Mouse (Mus musculus) limb, embryonic 15.5 days (tissue): Measurements from ENCODE around the gene Clec16a. TPM values are rescaled to one million over a fixed set of nuclear protein-coding genes. Genes with fewer than 3 reads are reported as not detected.

Experiments used
- ATAC-seq: fragments of 200-750 bp; cut with Nextera tagmentation; 2 replicates; pipeline ENCODE4 v1.8.0; 2017; ENCODE audit warnings: low read depth, moderate TSS enrichment; ENCODE audit not compliant: insufficient number of reproducible peaks, low FRiP score, low TSS enrichment
- H3K27ac ChIP-seq: fragments of 300-500 bp; sonication (generic); 2 replicates; pipeline ENCODE4 v1.5.1; 2015; ENCODE audit warnings: moderate library complexity, mild to moderate bottlenecking, inconsistent platforms
- H3K27me3 ChIP-seq: fragments of 300-500 bp; sonication (generic); 2 replicates; pipeline ENCODE4 v1.6.1; 2015; ENCODE audit warnings: inconsistent platforms
- H3K36me3 ChIP-seq: fragments of 300-500 bp; sonication (generic); 2 replicates; pipeline ENCODE4 v1.6.1; 2015; ENCODE audit warnings: inconsistent platforms
- H3K4me1 ChIP-seq: fragments of 300-500 bp; sonication (generic); 2 replicates; pipeline ENCODE4 v1.6.1; 2015; ENCODE audit warnings: inconsistent platforms
- H3K4me2 ChIP-seq: fragments of 300-500 bp; sonication (generic); 2 replicates; pipeline ENCODE4 v1.6.1; 2015; ENCODE audit warnings: mild to moderate bottlenecking, inconsistent platforms
- H3K4me3 ChIP-seq: fragments of 300-500 bp; sonication (generic); 2 replicates; pipeline ENCODE4 v1.5.1; 2015; ENCODE audit warnings: mild to moderate bottlenecking, inconsistent platforms
- H3K9ac ChIP-seq: fragments of 300-500 bp; sonication (generic); 2 replicates; pipeline ENCODE4 v1.6.1; 2015; ENCODE audit warnings: inconsistent platforms
- H3K9me3 ChIP-seq: fragments of 300-500 bp; sonication (generic); 2 replicates; pipeline ENCODE4 v1.6.1; 2016; ENCODE audit warnings: inconsistent platforms
- WGBS: fragments of 180-500 bp; shearing (Covaris S2); methylation state at CpG from one replicate; pipeline ENCODE4 v1.1.7; 2015; 5-methylcytosine and 5-hydroxymethylcytosine counted together
- polyA plus RNA-seq: library from polyadenylated mRNA; unstranded; fragments of >200 nt; fragmentation: Nextera tagmentation; extraction: Ambion mirVana; gene quantifications from 2 replicates; pipeline ENCODE4 v1.2.1, GENCODE M21; 2015

Gene Clec16a
- polyA plus RNA-seq, 1 experiment from 2014 or later, result 34.3 TPM

DNA sequence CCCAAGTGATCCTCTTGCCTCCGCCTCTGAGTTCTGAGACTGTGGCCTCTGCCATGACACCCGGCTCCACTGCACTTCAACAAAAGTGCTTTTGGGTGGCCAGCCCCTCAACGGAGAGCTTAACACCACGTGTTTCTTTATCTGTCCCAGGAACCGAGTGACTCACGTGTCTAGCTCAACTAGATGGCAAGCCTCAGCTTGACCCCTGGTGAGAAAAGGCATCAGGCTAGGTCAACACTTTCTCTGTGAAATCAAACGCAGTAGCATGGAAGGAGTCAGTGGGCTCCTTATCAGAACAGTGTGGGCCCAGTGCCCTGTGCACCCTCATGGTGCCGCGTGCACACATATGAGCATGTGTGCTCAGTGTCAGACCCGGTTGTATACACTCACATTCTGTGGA, 191.2 kb downstream of the Clec16a start:
- H3K27me3 ChIP-seq, result no peaks in the 10 kb centered on the region
- no peak overlapping the region for H3K4me3 ChIP-seq
- H3K4me1 ChIP-seq, result peaks cover 15% of the 10 kb centered on the region; the same call in 1 of the 2 replicates
- no peak for ATAC-seq
- H3K9me3 ChIP-seq, result no peaks in the 10 kb centered on the region
- H3K9ac ChIP-seq, result no peak overlapping the region
- H3K27ac ChIP-seq, result no peak overlapping the region
- WGBS, result 72% methylated on average over 10 of the region's 10 CpGs
- no peaks in the 10 kb centered on the region for H3K36me3 ChIP-seq
- H3K4me2 ChIP-seq, result no peak overlapping the region

GRCm38 (mm10) chr16:10737571-10737970, 192.4 kb downstream of the Clec16a start:
- Histone ChIP-seq H3K4me1 (peaks cover 22% of the 10 kb centered on the region), H3K9me3 (no peaks in the 10 kb centered on the region), H3K36me3 (no peaks in the 10 kb centered on the region), H3K27me3 (no peaks in the 10 kb centered on the region), H3K4me2 (no peak overlapping the region), H3K27ac (0 out of 2 replicates have a peak overlapping the region, but pooled peaks have one; percentile 39), H3K4me3 (no peak overlapping the region), H3K9ac (no peak overlapping the region)
- no peak for ATAC-seq
- WGBS, result 56% methylated on average over 2 of the region's 2 CpGs

- no peak for ATAC-seq
- 85% methylated on average over 3 of the region's 3 CpGs for WGBS
- 0 out of 2 replicates have a peak overlapping the region, but pooled peaks have one; percentile 11 for H3K27ac ChIP-seq
- H3K4me2 ChIP-seq, result no peak overlapping the region
- no peaks in the 10 kb centered on the region for H3K9me3 ChIP-seq
- peaks cover 24% of the 10 kb centered on the region for H3K4me1 ChIP-seq
- H3K4me3 ChIP-seq, result no peak overlapping the region
- H3K36me3 ChIP-seq, result no peaks in the 10 kb centered on the region
- no peak overlapping the region for H3K9ac ChIP-seq
- no peaks in the 10 kb centered on the region for H3K27me3 ChIP-seq
Observed at GRCm38 (mm10) chr16:10738866-10739265, 193.7 kb downstream of the Clec16a start.

DNA sequence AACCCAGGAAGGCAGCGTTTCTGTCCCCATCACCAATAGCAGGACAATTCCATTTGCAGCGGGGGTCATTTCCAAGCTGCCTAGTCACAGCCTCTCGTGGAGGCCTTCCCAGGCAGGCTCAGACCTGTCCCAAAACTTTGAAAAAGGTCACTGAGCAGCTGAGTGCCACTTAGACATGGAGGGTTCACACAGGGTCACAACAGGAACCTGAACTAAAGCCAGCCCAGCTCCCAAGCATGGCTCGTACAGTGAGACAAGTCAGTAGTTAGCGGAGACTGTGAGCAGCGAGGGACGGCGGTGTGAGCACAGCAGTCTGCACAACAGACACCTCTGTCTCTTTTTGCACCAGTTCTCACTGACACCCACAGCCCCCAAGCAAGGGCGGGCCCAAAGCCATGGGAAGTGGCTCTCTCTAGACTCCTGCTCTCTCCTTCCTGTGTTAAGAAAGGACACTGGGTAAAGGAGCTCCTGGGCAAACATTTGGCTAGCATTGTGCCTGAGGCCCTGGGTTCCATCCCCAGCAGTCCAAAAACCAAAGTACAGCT, 194.8 kb downstream of the Clec16a start:
- H3K9ac ChIP-seq, result no peak overlapping the region
- H3K4me3 ChIP-seq, result no peak overlapping the region
- no peak for ATAC-seq
- H3K36me3 ChIP-seq, result no peaks in the 10 kb centered on the region
- no peaks in the 10 kb centered on the region for H3K27me3 ChIP-seq
- no peak overlapping the region for H3K27ac ChIP-seq
- no peak overlapping the region for H3K4me2 ChIP-seq
- H3K4me1 ChIP-seq, result peaks cover 33% of the 10 kb centered on the region
- 65% methylated on average over 9 of the region's 9 CpGs for WGBS
- H3K9me3 ChIP-seq, result no peaks in the 10 kb centered on the region

DNA sequence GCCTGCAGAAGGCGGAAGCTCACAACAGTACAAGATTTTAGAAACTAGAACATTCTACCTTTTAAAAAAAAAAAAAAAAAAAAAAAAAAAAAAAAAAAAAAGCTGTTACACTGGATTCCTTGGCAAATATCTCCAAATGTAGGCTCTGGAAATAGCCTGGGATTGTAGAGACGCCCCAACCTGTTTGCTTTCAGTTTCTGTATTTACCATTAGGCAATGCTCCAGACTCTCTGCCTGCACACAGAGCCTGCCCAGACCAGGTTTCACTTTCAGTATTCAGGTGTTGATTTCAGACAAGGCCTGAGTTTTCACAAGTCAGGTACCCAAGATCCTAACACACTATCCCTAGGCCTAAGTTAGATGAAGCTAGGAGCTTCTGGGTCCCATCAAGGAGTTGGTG, 195.9 kb downstream of the Clec16a start:
- WGBS, result 58% methylated on average over 2 of the region's 2 CpGs
- no peak for ATAC-seq
- peaks cover 34% of the 10 kb centered on the region for H3K4me1 ChIP-seq
- no peak overlapping the region for H3K4me2 ChIP-seq
- H3K9me3 ChIP-seq, result no peaks in the 10 kb centered on the region
- H3K27ac ChIP-seq, result no peak overlapping the region
- no peaks in the 10 kb centered on the region for H3K27me3 ChIP-seq
- H3K4me3 ChIP-seq, result no peak overlapping the region
- H3K36me3 ChIP-seq, result no peaks in the 10 kb centered on the region
- H3K9ac ChIP-seq, result no peak overlapping the region

DNA sequence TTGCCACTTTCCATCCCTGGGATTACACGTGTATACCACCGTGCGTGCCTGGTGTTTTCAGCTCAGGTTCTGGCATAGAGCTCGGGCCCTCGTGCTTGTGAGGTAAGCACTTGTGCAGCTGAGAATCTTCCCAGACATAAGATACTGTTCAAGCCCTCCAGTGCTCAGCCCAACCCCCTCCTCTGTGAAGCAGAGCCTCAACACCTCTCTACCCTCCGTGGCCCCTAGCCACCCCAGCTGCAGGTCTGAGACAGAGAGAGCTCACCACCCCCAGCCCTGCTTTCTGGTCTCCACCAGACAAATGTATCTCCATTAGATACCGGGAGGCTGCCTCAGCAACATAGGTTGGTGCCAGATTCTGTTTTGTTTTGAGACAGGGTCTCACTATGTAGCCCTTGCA, 204.1 kb downstream of the Clec16a start:
- no peak for ATAC-seq
- Histone ChIP-seq H3K27ac (no peak overlapping the region), H3K36me3 (no peaks in the 10 kb centered on the region), H3K4me1 (peaks cover 26% of the 10 kb centered on the region), H3K9ac (no peak overlapping the region), H3K4me2 (no peak overlapping the region), H3K27me3 (no peaks in the 10 kb centered on the region), H3K4me3 (no peak overlapping the region), H3K9me3 (no peaks in the 10 kb centered on the region)
- WGBS, result 51% methylated on average over 7 of the region's 7 CpGs

GRCm38 (mm10) chr16:10749824-10750223, 204.7 kb downstream of the Clec16a start:
- Histone ChIP-seq H3K4me1 (peaks cover 20% of the 10 kb centered on the region), H3K9me3 (no peaks in the 10 kb centered on the region), H3K4me2 (no peak overlapping the region), H3K27me3 (no peaks in the 10 kb centered on the region), H3K36me3 (no peaks in the 10 kb centered on the region), H3K27ac (no peak overlapping the region), H3K9ac (no peak overlapping the region), H3K4me3 (no peak overlapping the region)
- WGBS, result 24% methylated on average over 7 of the region's 7 CpGs
- peak; percentile 48; the same call in 1 of the 2 replicates for ATAC-seq

DNA sequence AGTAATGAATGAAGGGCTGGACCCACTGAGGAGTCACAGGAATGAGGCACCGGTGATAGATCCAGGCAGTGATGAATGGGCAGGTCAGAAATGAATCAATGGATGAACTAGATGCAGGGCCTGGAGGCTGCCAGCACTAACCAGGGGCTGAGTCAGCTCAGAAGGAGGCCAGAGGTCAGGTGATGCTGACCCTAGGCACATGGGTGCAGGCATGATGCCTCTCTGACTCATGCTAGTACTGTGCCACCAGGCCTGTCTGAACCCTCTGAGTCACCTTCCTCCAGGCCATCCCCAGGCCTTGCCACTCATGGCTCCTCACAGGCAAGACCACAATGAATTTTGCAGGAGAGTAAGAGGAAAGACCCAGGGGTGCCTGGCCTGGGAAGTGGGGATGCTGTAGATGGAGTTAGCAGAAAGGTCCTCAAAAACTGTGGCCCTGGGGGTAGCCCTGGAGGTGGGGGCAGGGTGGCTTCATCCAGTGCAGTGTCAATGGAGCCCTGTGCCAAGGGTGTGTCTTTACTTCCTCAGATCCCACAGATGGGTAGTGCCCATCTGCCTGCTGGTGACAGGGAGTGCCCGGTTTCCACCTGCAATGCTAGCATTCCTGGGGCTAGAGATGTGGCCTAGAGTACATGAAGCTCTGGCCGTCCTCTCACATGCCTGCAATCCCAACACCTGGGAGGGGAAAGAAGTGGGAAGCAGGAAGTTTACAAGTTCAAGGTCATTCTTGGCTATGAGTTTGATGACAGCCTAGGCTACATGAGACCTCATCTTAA, 209.6 kb downstream of the Clec16a start:
- Histone ChIP-seq H3K9me3 (no peaks in the 10 kb centered on the region), H3K9ac (no peak overlapping the region), H3K4me1 (peaks cover 8% of the 10 kb centered on the region), H3K36me3 (no peaks in the 10 kb centered on the region), H3K4me2 (no peak overlapping the region), H3K27me3 (no peaks in the 10 kb centered on the region), H3K4me3 (no peak overlapping the region), H3K27ac (no peak overlapping the region)
- ATAC-seq, result peak; percentile 28; the same call in 1 of the 2 replicates
- 81% methylated on average over 3 of the region's 3 CpGs for WGBS

DNA sequence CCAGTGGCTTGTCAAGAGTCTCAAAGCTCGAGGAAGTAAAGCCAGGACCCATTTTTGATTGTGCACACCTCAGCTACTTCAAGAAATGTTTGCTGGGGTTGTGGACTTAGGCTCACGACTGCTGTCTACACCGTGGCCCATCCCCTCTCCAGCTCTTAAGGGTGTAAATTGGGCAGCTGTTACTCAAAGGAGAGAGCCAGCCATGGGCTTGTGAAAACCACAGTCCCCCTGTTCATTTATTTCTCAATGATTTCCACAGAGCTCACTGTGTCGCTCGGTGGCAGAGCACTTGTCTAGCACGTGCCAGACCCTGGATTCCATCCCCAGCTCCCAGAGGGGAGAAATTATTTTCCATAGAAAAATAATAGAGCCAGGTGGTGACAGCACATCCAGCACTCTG, 211.0 kb downstream of the Clec16a start:
- no peaks in the 10 kb centered on the region for H3K36me3 ChIP-seq
- 60% methylated on average over 6 of the region's 6 CpGs for WGBS
- no peak overlapping the region for H3K9ac ChIP-seq
- ATAC-seq, result no peak
- no peak overlapping the region for H3K4me3 ChIP-seq
- H3K4me2 ChIP-seq, result no peak overlapping the region
- peaks cover 3% of the 10 kb centered on the region; the same call in 1 of the 2 replicates for H3K4me1 ChIP-seq
- H3K27me3 ChIP-seq, result no peaks in the 10 kb centered on the region
- no peak overlapping the region for H3K27ac ChIP-seq
- no peaks in the 10 kb centered on the region for H3K9me3 ChIP-seq

DNA sequence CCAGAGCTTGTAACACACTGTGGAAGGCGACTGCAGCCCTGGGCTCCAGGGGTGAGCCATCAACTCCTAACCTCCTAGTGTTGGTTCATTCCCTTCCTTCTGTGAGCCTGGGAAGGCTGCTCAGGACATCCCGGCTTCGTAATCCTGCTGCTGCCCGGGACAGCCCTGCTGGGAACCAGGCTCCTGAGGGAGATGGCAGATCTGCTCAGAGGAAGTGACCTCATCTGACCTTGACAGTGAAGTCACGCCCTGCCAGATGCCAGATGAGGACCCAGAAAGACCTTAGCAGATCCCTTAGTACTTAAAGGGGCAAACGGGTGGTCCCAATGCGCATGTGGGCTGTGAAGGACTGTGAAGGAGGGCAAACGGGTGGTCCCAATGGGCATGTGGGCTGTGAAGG, 216.0 kb downstream of the Clec16a start:
- H3K27ac ChIP-seq, result no peak overlapping the region
- no peak overlapping the region for H3K9ac ChIP-seq
- no peak for ATAC-seq
- H3K4me3 ChIP-seq, result no peak overlapping the region
- no peaks in the 10 kb centered on the region for H3K27me3 ChIP-seq
- H3K36me3 ChIP-seq, result no peaks in the 10 kb centered on the region
- peaks cover 3% of the 10 kb centered on the region; the same call in 1 of the 2 replicates for H3K4me1 ChIP-seq
- no peak overlapping the region for H3K4me2 ChIP-seq
- WGBS, result 66% methylated on average over 8 of the region's 8 CpGs
- no peaks in the 10 kb centered on the region for H3K9me3 ChIP-seq

GRCm38 (mm10) chr16:10762569-10763180, 217.5 kb downstream of the Clec16a start:
- no peak overlapping the region for H3K4me2 ChIP-seq
- no peak overlapping the region for H3K27ac ChIP-seq
- no peaks in the 10 kb centered on the region for H3K9me3 ChIP-seq
- no peak for ATAC-seq
- no peaks in the 10 kb centered on the region for H3K27me3 ChIP-seq
- no peaks in the 10 kb centered on the region for H3K36me3 ChIP-seq
- 57% methylated on average over 5 of the region's 5 CpGs for WGBS
- H3K9ac ChIP-seq, result no peak overlapping the region
- peaks cover 3% of the 10 kb centered on the region; the same call in 1 of the 2 replicates for H3K4me1 ChIP-seq
- no peak overlapping the region for H3K4me3 ChIP-seq
